Mouse (Mus musculus) cerebellum, adult 11-12 months (tissue): ENCODE results near the gene Hhat.

Experiments used
- DNase-seq: peaks from one replicate; pipeline ENCODE4 v3.0.0; 2022

Hhat gene

GRCm38 (mm10) chr1:192784374-192784773 is 13.4 kb upstream of the Hhat start:
- DNase-seq: peak; percentile 13

GRCm38 (mm10) chr1:192781256-192781655 is 10.2 kb upstream of the Hhat start:
- no peak for DNase-seq

GRCm38 (mm10) chr1:192778869-192779514 is 8.0 kb upstream of the Hhat start:
- no peak for DNase-seq

GRCm38 (mm10) chr1:192778206-192778605 is 7.2 kb upstream of the Hhat start:
- no peak for DNase-seq

GRCm38 (mm10) chr1:192770130-192770494 is 911 bp downstream of the Hhat start:
- DNase-seq: peak; percentile 29

GRCm38 (mm10) chr1:192765531-192765930 is 5.5 kb downstream of the Hhat start:
- no peak for DNase-seq

GRCm38 (mm10) chr1:192764547-192764946 is 6.5 kb downstream of the Hhat start:
- no peak for DNase-seq

- no peak for DNase-seq
Observed at GRCm38 (mm10) chr1:192762946-192763933, 7.8 kb downstream of the Hhat start.

- DNase-seq: no peak
Observed at GRCm38 (mm10) chr1:192756674-192757073, 14.3 kb downstream of the Hhat start.

- no peak for DNase-seq
Observed at GRCm38 (mm10) chr1:192755685-192756606, 15.1 kb downstream of the Hhat start.

- DNase-seq: no peak
Observed at GRCm38 (mm10) chr1:192755246-192755645, 15.8 kb downstream of the Hhat start.

- no peak for DNase-seq
Observed at GRCm38 (mm10) chr1:192754268-192754667, 16.8 kb downstream of the Hhat start.

- DNase-seq: no peak
Observed at GRCm38 (mm10) chr1:192752659-192753601, 18.1 kb downstream of the Hhat start.

GRCm38 (mm10) chr1:192750042-192750437 is 21.0 kb downstream of the Hhat start:
- DNase-seq: no peak

GRCm38 (mm10) chr1:192749270-192750041 is 21.6 kb downstream of the Hhat start:
- no peak for DNase-seq

GRCm38 (mm10) chr1:192746201-192746600 is 24.8 kb downstream of the Hhat start:
- no peak for DNase-seq

- DNase-seq: no peak
Observed at GRCm38 (mm10) chr1:192745240-192746101, 25.6 kb downstream of the Hhat start.

GRCm38 (mm10) chr1:192744880-192745239 is 26.2 kb downstream of the Hhat start:
- DNase-seq: no peak

GRCm38 (mm10) chr1:192742394-192743251 is 28.4 kb downstream of the Hhat start:
- DNase-seq: no peak
